Mouse (Mus musculus): ENCODE measurements around the gene Slc12a6.

DNA sequence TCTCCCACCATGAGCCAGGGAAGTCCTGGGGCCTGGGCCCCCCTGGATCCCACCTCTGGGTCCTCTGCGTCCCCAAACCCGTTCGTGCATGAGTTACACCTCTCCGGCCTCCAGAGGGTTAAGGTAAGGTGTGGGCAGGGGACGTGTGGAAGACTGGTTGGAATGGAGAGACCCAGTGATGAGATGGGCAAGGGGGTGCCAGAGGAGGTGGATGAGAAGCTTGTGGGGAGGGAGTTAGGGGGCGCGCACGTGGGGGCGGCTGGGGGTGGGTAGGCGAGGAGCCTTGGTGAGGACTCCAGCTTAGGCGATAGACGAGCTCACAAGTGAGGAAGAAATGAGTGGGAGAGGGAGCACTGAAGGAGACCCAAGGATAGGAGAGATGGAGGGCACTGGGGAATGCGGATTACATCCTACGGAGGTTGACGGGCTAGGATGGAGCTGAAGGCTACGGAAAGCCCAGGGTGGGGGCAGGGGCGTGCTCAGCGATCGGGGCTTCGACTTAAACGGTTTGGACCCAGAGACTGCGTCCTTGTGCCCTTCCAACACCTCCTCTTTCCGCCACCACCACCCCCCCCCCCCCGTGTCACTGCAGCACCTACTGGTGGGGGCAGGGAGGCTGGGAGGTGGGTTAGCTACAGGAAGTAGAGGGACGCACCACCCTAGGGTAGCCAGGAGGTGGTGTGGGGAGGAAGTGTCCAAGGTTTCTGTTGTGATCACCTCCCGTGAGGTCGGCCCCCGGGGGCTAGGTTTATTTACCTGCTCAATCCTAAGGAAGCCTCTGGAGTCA, 25.5 kb upstream of the Slc12a6 start:
- TF ChIP-seq CTCF (IDR thresholded peaks at IDR 0.05; ENCODE audit: control insufficient read depth, insufficient read depth, low read length) (peak; percentile 7; the same call in 1 of the 2 replicates), POLR2A (IDR thresholded peaks at IDR 0.05; ENCODE audit: borderline replicate concordance, control insufficient read depth, low read depth, low read length) (no peak)

Measured in bone marrow, adult 2 months (tissue).